Mouse (Mus musculus) urinary bladder, postnatal 14 days (tissue): Measurements from ENCODE around the gene Sp8.

ENCODE experiments used
- DNase-seq: peaks from one replicate; pipeline ENCODE4 v3.0.0; 2021; ENCODE audit warnings: low spot score

Gene Sp8

GRCm38 (mm10) chr12:118846221-118846620 lies at the start of gene Sp8:
Sp8 (plus strand) TSS chr12:118846329.
- no peak for DNase-seq

- no peak for DNase-seq
Measured at GRCm38 (mm10) chr12:118811328-118811961, 34.7 kb upstream of the Sp8 start.

- peak; percentile 50 for DNase-seq
Measured at GRCm38 (mm10) chr12:118814561-118814960, 31.6 kb upstream of the Sp8 start.

GRCm38 (mm10) chr12:118816156-118816555 lies 30.0 kb upstream of the Sp8 start:
- no peak for DNase-seq

GRCm38 (mm10) chr12:118829881-118830280 lies 16.2 kb upstream of the Sp8 start:
- DNase-seq = no peak

- DNase-seq = peak; percentile 28
Measured at GRCm38 (mm10) chr12:118836411-118837341, 9.5 kb upstream of the Sp8 start.

- no peak for DNase-seq
Measured at GRCm38 (mm10) chr12:118837361-118837760, 8.8 kb upstream of the Sp8 start.

GRCm38 (mm10) chr12:118838260-118838659 lies 7.9 kb upstream of the Sp8 start:
- no peak for DNase-seq

GRCm38 (mm10) chr12:118839398-118839797 lies 6.7 kb upstream of the Sp8 start:
- DNase-seq = no peak

- no peak for DNase-seq
Measured at GRCm38 (mm10) chr12:118840301-118840700, 5.8 kb upstream of the Sp8 start.

- no peak for DNase-seq
Measured at GRCm38 (mm10) chr12:118840861-118841260, 5.3 kb upstream of the Sp8 start.

- no peak for DNase-seq
Measured at GRCm38 (mm10) chr12:118841381-118841922, 4.7 kb upstream of the Sp8 start.

- no peak for DNase-seq
Measured at GRCm38 (mm10) chr12:118841971-118842550, 4.1 kb upstream of the Sp8 start.

- no peak for DNase-seq
Measured at GRCm38 (mm10) chr12:118842671-118843411, 3.3 kb upstream of the Sp8 start.

- DNase-seq = no peak
Measured at GRCm38 (mm10) chr12:118844111-118844510, 2.0 kb upstream of the Sp8 start.

GRCm38 (mm10) chr12:118844841-118845240 lies 1.3 kb upstream of the Sp8 start:
- no peak for DNase-seq

- DNase-seq = no peak
Measured at GRCm38 (mm10) chr12:118845351-118845750, 778 bp upstream of the Sp8 start.

GRCm38 (mm10) chr12:118846649-118847321 lies 656 bp downstream of the Sp8 start:
- peak; percentile 50 for DNase-seq

- DNase-seq = no peak
Measured at GRCm38 (mm10) chr12:118847381-118847780, 1.3 kb downstream of the Sp8 start.

- no peak for DNase-seq
Measured at GRCm38 (mm10) chr12:118847861-118848495, 1.8 kb downstream of the Sp8 start.
